Mouse (Mus musculus) brain, embryonic 14.5 days (tissue): Measurements from ENCODE around the gene Naa30.

ENCODE experiments used
- CTCF ChIP-seq: fragments of 200-500 bp; IDR thresholded peaks from 2 replicates; pipeline ENCODE4 v1.5.1; 2012; ENCODE audit warnings: inconsistent platforms, mild to moderate bottlenecking, moderate library complexity, borderline replicate concordance; ENCODE audit not compliant: insufficient read depth, insufficient read length; ENCODE audit errors: extremely low read depth
- POLR2A ChIP-seq: fragments of 200-500 bp; IDR thresholded peaks from 2 replicates; pipeline ENCODE4 v1.6.1; 2012; ENCODE audit warnings: mild to moderate bottlenecking, inconsistent platforms, borderline replicate concordance; ENCODE audit not compliant: poor library complexity, insufficient read depth, insufficient read length, severe bottlenecking; ENCODE audit errors: extremely low read depth

- no peak for TF ChIP-seq CTCF
- no peak for TF ChIP-seq POLR2A
Observed at GRCm38 (mm10) chr14:49132391-49132790, 39.6 kb upstream of the Naa30 start.
